Mouse (Mus musculus) midbrain, embryonic 11.5 days (tissue): Measurements from ENCODE around the gene Uck2. TPM values are rescaled to one million over a fixed set of nuclear protein-coding genes. Genes with fewer than 3 reads are reported as not detected.

Source experiments
- ATAC-seq: fragments of 200-750 bp; cut with Nextera tagmentation; 2 replicates; pipeline ENCODE4 v1.8.0; 2017; ENCODE audit warnings: moderate TSS enrichment, moderate library complexity; ENCODE audit not compliant: low FRiP score
- DNase-seq: peaks from one replicate; pipeline ENCODE4 v3.0.0; 2015; ENCODE audit warnings: low spot score; ENCODE audit errors: missing footprints
- H3K27ac ChIP-seq: fragments of 300-500 bp; sonication (generic); 2 replicates; pipeline ENCODE4 v1.5.1; 2014; ENCODE audit warnings: low read depth, low read length
- H3K27me3 ChIP-seq: fragments of 300-500 bp; sonication (generic); 2 replicates; pipeline ENCODE4 v1.6.1; 2014; ENCODE audit warnings: mild to moderate bottlenecking, low read length, moderate library complexity, mixed read lengths; ENCODE audit not compliant: control insufficient read depth, insufficient read depth
- H3K36me3 ChIP-seq: fragments of 300-500 bp; sonication (generic); 2 replicates; pipeline ENCODE4 v1.6.1; 2014; ENCODE audit warnings: mild to moderate bottlenecking, low read length, moderate library complexity, mixed read lengths; ENCODE audit not compliant: control insufficient read depth, insufficient read depth
- H3K4me1 ChIP-seq: fragments of 300-500 bp; sonication (generic); 2 replicates; pipeline ENCODE4 v1.6.1; 2014; ENCODE audit warnings: low read length; ENCODE audit not compliant: control insufficient read depth, insufficient read depth
- H3K4me2 ChIP-seq: fragments of 300-500 bp; sonication (generic); 2 replicates; pipeline ENCODE4 v1.6.1; 2014; ENCODE audit warnings: mild to moderate bottlenecking, moderate library complexity
- H3K4me3 ChIP-seq: fragments of 300-500 bp; sonication (generic); 2 replicates; pipeline ENCODE4 v1.5.1; 2014; ENCODE audit warnings: low read depth, low read length
- H3K9ac ChIP-seq: fragments of 300-500 bp; sonication (generic); 2 replicates; pipeline ENCODE4 v1.6.1; 2014; ENCODE audit warnings: low read length
- H3K9me3 ChIP-seq: fragments of 300-500 bp; sonication (generic); 2 replicates; pipeline ENCODE4 v1.6.1; 2016; ENCODE audit warnings: low read length; ENCODE audit not compliant: control insufficient read depth
- WGBS: fragments of 180-500 bp; shearing (Covaris S2); extraction: QIAGEN DNeasy Blood & Tissue Kit; methylation state at CpG from one replicate; pipeline ENCODE4 v1.1.7; 2014; 5-methylcytosine and 5-hydroxymethylcytosine counted together
- polyA plus RNA-seq: library from polyadenylated mRNA; unstranded; fragments of >200 nt; fragmentation: Nextera tagmentation; extraction: Ambion mirVana; gene quantifications from 2 replicates; pipeline ENCODE4 v1.2.1, GENCODE M21; 2014

Gene Uck2
- polyA plus RNA-seq, result 110 and 113 TPM in 2 replicates

GRCm38 (mm10) chr1:167285320-167285355 is at the start of gene Uck2:
Gene Uck2, minus strand, starts transcription at chr1:167285320.
- H3K9me3 ChIP-seq, result no peaks in the 10 kb centered on the region
- peak within 1 kb of the TSS; percentile 90 for H3K27ac ChIP-seq
- H3K4me3 ChIP-seq, result peak within 1 kb of the TSS; percentile 72
- WGBS, result 0% methylated on average over 2 of the region's 2 CpGs
- peak within 1 kb of the TSS; percentile 96 for H3K9ac ChIP-seq
- H3K4me2 ChIP-seq, result peak within 1 kb of the TSS; percentile 77
- ATAC-seq (no peak), DNase-seq (no peak)
- H3K27me3 ChIP-seq, result no peaks in the 10 kb centered on the region
- H3K36me3 ChIP-seq, result no peaks in the 10 kb centered on the region
- peaks cover 20% of the 10 kb centered on the region for H3K4me1 ChIP-seq

- Histone ChIP-seq H3K27me3 (no peaks in the 10 kb centered on the region), H3K9me3 (no peaks in the 10 kb centered on the region), H3K9ac (no peak overlapping the region), H3K27ac (no peak overlapping the region), H3K4me3 (no peak overlapping the region), H3K4me2 (no peak overlapping the region), H3K36me3 (peaks cover 7% of the 10 kb centered on the region), H3K4me1 (no peaks in the 10 kb centered on the region)
- 92% methylated on average over 8 of the region's 8 CpGs for WGBS
- DNase-seq, result no peak
- ATAC-seq, result no peak
These were observed 46.0 kb upstream of the Uck2 start for GRCm38 (mm10) chr1:167331106-167331505.

DNA sequence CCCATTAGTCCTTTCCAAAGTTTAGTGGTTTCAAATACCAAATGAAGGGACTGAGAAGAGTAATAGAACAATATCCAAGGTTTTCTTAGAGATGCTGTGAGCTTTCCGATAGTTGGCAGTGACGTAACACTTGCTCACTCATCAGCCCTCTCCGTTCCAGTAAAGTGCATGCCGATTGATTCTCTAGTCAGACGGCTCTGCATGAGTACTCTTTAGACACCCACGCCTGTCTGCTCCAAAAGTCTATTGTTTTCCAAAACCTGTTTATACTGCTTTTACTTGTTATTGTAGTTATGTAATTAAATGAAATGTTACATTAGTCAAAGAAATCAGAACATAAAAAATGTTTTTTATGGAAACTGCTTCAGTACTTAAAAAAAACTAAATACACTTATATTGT is 43.7 kb upstream of the Uck2 start:
- H3K9ac ChIP-seq, result no peak overlapping the region
- ATAC-seq (no peak), DNase-seq (no peak)
- no peaks in the 10 kb centered on the region for H3K4me1 ChIP-seq
- 92% methylated on average over 6 of the region's 6 CpGs for WGBS
- no peaks in the 10 kb centered on the region for H3K9me3 ChIP-seq
- no peak overlapping the region for H3K27ac ChIP-seq
- H3K36me3 ChIP-seq, result peaks cover 11% of the 10 kb centered on the region
- no peaks in the 10 kb centered on the region for H3K27me3 ChIP-seq
- H3K4me2 ChIP-seq, result no peak overlapping the region
- H3K4me3 ChIP-seq, result no peak overlapping the region

- WGBS, result 95% methylated on average over 6 of the region's 6 CpGs
- ATAC-seq (no peak), DNase-seq (no peak)
- H3K4me1 ChIP-seq, result no peaks in the 10 kb centered on the region
- no peak overlapping the region for H3K4me2 ChIP-seq
- no peaks in the 10 kb centered on the region for H3K9me3 ChIP-seq
- H3K27ac ChIP-seq, result no peak overlapping the region
- peaks cover 15% of the 10 kb centered on the region for H3K36me3 ChIP-seq
- no peak overlapping the region for H3K9ac ChIP-seq
- no peaks in the 10 kb centered on the region for H3K27me3 ChIP-seq
- H3K4me3 ChIP-seq, result no peak overlapping the region
These were observed 36.6 kb upstream of the Uck2 start for GRCm38 (mm10) chr1:167321691-167322090.

DNA sequence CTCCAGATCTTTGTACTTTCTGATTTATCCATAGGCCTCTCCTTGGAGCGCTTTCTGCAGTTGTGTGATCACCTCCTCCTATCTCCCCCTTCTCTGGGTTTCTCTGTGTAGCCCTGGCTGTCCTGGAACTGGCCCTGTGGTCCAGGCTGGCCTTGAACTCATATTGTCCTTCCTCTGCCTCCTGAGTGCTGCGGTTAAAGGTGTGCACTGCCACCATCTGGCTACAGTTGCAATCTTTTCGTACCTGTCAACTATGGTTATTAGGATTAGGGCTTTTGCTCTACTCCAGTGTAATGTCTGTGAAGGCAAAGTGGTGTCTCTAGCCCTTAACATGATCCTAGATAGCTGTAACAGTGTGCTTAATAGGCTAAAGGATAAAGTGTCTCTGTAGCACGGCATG is 28.1 kb upstream of the Uck2 start:
- Histone ChIP-seq H3K27me3 (no peaks in the 10 kb centered on the region), H3K4me2 (no peak overlapping the region), H3K4me3 (no peak overlapping the region), H3K9ac (no peak overlapping the region), H3K27ac (no peak overlapping the region), H3K4me1 (peaks cover 5% of the 10 kb centered on the region; the same call in 1 of the 2 replicates), H3K9me3 (no peaks in the 10 kb centered on the region), H3K36me3 (no peaks in the 10 kb centered on the region; the same call in 1 of the 2 replicates)
- DNase-seq (no peak), ATAC-seq (no peak)
- WGBS, result 92% methylated on average over 4 of the region's 4 CpGs

GRCm38 (mm10) chr1:167312367-167312766 is 27.2 kb upstream of the Uck2 start:
- Histone ChIP-seq H3K4me1 (peaks cover 6% of the 10 kb centered on the region; the same call in 1 of the 2 replicates), H3K4me3 (no peak overlapping the region), H3K9ac (no peak overlapping the region), H3K9me3 (no peaks in the 10 kb centered on the region), H3K27me3 (no peaks in the 10 kb centered on the region), H3K27ac (no peak overlapping the region), H3K4me2 (no peak overlapping the region), H3K36me3 (no peaks in the 10 kb centered on the region; the same call in 1 of the 2 replicates)
- DNase-seq, result no peak
- ATAC-seq, result no peak

- H3K4me1 ChIP-seq, result peaks cover 9% of the 10 kb centered on the region; the same call in 1 of the 2 replicates
- H3K9ac ChIP-seq, result peak within 1 kb of the TSS; percentile 95
- under 1% methylated on average over 77 of the region's 82 CpGs for WGBS
- peak within 1 kb of the TSS; percentile 70 for H3K4me3 ChIP-seq
- no peaks in the 10 kb centered on the region; the same call in 1 of the 2 replicates for H3K36me3 ChIP-seq
- H3K27me3 ChIP-seq, result no peaks in the 10 kb centered on the region
- peak within 1 kb of the TSS; percentile 85 for H3K27ac ChIP-seq
- peak within 1 kb of the TSS; percentile 84 for H3K4me2 ChIP-seq
- DNase-seq (peak; percentile 100), ATAC-seq (peak; percentile 97)
- H3K9me3 ChIP-seq, result no peaks in the 10 kb centered on the region
These were observed 23.3 kb upstream of the Uck2 start, which contains the start of gene Tmco1 for GRCm38 (mm10) chr1:167308261-167309054. Gene Tmco1, plus strand, starts transcription at chr1:167308378.

DNA sequence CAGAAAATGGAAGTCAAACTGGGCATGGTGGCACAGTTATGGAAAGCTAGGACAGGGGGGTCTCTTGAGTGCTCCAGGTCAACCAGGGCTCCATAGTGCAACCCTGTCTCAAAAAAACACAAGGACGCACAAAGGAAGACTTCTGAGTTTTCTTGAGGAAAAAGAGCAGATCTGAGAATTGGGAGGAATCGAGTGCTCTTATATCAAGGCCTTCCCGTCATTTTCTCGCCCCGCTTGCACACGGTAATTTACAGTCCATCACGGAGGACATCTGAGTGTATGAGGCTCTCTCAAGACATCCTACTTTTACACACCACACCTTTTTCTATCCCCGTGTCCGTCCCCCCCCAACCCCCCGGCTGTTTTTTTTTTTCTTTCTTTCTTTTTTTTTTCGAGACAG is 22.6 kb upstream of the Uck2 start:
- Histone ChIP-seq H3K9me3 (no peaks in the 10 kb centered on the region), H3K4me1 (peaks cover 9% of the 10 kb centered on the region; the same call in 1 of the 2 replicates), H3K4me3 (peak overlapping the region; percentile 70), H3K4me2 (peak overlapping the region; percentile 84), H3K27ac (no peak overlapping the region), H3K9ac (peak overlapping the region; percentile 95), H3K27me3 (no peaks in the 10 kb centered on the region), H3K36me3 (no peaks in the 10 kb centered on the region; the same call in 1 of the 2 replicates)
- ATAC-seq (0 out of 2 replicates have a peak, but pooled peaks have one; percentile 1), DNase-seq (no peak)
- 66% methylated on average over 11 of the region's 11 CpGs for WGBS

GRCm38 (mm10) chr1:167306451-167307240 is 21.5 kb upstream of the Uck2 start:
- no peak overlapping the region for H3K9ac ChIP-seq
- no peaks in the 10 kb centered on the region for H3K9me3 ChIP-seq
- H3K4me3 ChIP-seq, result no peak overlapping the region
- H3K27ac ChIP-seq, result no peak overlapping the region
- DNase-seq (no peak), ATAC-seq (no peak)
- no peak overlapping the region for H3K4me2 ChIP-seq
- peaks cover 9% of the 10 kb centered on the region; the same call in 1 of the 2 replicates for H3K4me1 ChIP-seq
- H3K27me3 ChIP-seq, result no peaks in the 10 kb centered on the region
- WGBS, result 79% methylated on average over 5 of the region's 5 CpGs
- no peaks in the 10 kb centered on the region for H3K36me3 ChIP-seq
